Mouse (Mus musculus): ENCODE measurements around the gene Atrx.
"Not testable (repeated sequence)": the region's sequence is repeated elsewhere in the genome, so short reads cannot be mapped to it uniquely, and the experiment has no call there.

Gene Atrx

GRCm38 (mm10) chrX:105928861-105929477 is at the start of gene Atrx:
Atrx (minus strand) TSS chrX:105929403.
- DNase-seq (ENCODE audit: low spot score): peak; percentile 74

- not testable (repeated sequence) for DNase-seq (ENCODE audit: low spot score)
Measured at GRCm38 (mm10) chrX:105957091-105957490, 27.9 kb upstream of the Atrx start.

GRCm38 (mm10) chrX:105953999-105954398 is 24.8 kb upstream of the Atrx start:
- DNase-seq (ENCODE audit: low spot score): no peak

- no peak for DNase-seq (ENCODE audit: low spot score)
Measured at GRCm38 (mm10) chrX:105946357-105946756, 17.2 kb upstream of the Atrx start.

GRCm38 (mm10) chrX:105939245-105939644 is 10.0 kb upstream of the Atrx start:
- DNase-seq (ENCODE audit: low spot score): no peak

GRCm38 (mm10) chrX:105937736-105938135 is 8.5 kb upstream of the Atrx start:
- DNase-seq (ENCODE audit: low spot score): no peak

- no peak for DNase-seq (ENCODE audit: low spot score)
Measured at GRCm38 (mm10) chrX:105934341-105934740, 5.1 kb upstream of the Atrx start.

GRCm38 (mm10) chrX:105929478-105930038 is 355 bp upstream of the Atrx start:
- DNase-seq (ENCODE audit: low spot score): no peak

GRCm38 (mm10) chrX:105927941-105928860 is 1.0 kb downstream of the Atrx start:
- peak; percentile 49 for DNase-seq (ENCODE audit: low spot score)

GRCm38 (mm10) chrX:105926121-105926735 is 3.0 kb downstream of the Atrx start:
- DNase-seq (ENCODE audit: low spot score): no peak

GRCm38 (mm10) chrX:105924326-105925070 is 4.7 kb downstream of the Atrx start:
- DNase-seq (ENCODE audit: low spot score): no peak

- DNase-seq (ENCODE audit: low spot score): no peak
Measured at GRCm38 (mm10) chrX:105923896-105924295, 5.3 kb downstream of the Atrx start.

- DNase-seq (ENCODE audit: low spot score): not testable (repeated sequence)
Measured at GRCm38 (mm10) chrX:105922986-105923385, 6.2 kb downstream of the Atrx start.

GRCm38 (mm10) chrX:105921421-105921820 is 7.8 kb downstream of the Atrx start:
- no peak for DNase-seq (ENCODE audit: low spot score)

- DNase-seq (ENCODE audit: low spot score): no peak
Measured at GRCm38 (mm10) chrX:105911728-105912127, 17.5 kb downstream of the Atrx start.

GRCm38 (mm10) chrX:105901611-105902010 is 27.6 kb downstream of the Atrx start:
- no peak for DNase-seq (ENCODE audit: low spot score)

GRCm38 (mm10) chrX:105886921-105887320 is 42.3 kb downstream of the Atrx start:
- no peak for DNase-seq (ENCODE audit: low spot score)

- DNase-seq (ENCODE audit: low spot score): no peak
Measured at GRCm38 (mm10) chrX:105864367-105864766, 64.8 kb downstream of the Atrx start.

GRCm38 (mm10) chrX:105824462-105824861 is 104.7 kb downstream of the Atrx start:
- DNase-seq (ENCODE audit: low spot score): no peak

- DNase-seq (ENCODE audit: low spot score): no peak
Measured at GRCm38 (mm10) chrX:105794806-105795403, 134.3 kb downstream of the Atrx start.

- no peak for DNase-seq (ENCODE audit: low spot score)
Measured at GRCm38 (mm10) chrX:105773281-105773680, 155.9 kb downstream of the Atrx start.
